Mouse (Mus musculus): ENCODE data around the gene 4930558K02Rik. TPM values are rescaled to one million over a fixed set of nuclear protein-coding genes. Genes with fewer than 3 reads are reported as not detected.
A peak's percentile ranks its signal among the peaks of the same experiment; 100 is the strongest.

Gene 4930558K02Rik
- polyA plus RNA-seq (2011; ENCODE audit: insufficient read length, low read depth, missing spikeins), result not detected in 2 replicates

GRCm38 (mm10) chr1:161979536-161979935, at the start of gene 4930558K02Rik:
Gene 4930558K02Rik, minus strand, starts transcription at chr1:161979636.
- Histone ChIP-seq H3K27ac (ENCODE audit: insufficient read depth, low read length) (peak within 1 kb of the TSS; percentile 95), H3K4me1 (ENCODE audit: control insufficient read depth, insufficient read depth, low read length) (peaks cover 21% of the 10 kb centered on the region), H3K4me3 (ENCODE audit: insufficient read depth, low read length) (no peak within 1 kb of the TSS)
- TF ChIP-seq CTCF (IDR thresholded peaks at IDR 0.05; ENCODE audit: borderline replicate concordance, insufficient read depth, low read length) (no peak), POLR2A (IDR thresholded peaks at IDR 0.05; ENCODE audit: low read depth, low read length) (no peak)

- TF ChIP-seq CTCF (IDR thresholded peaks at IDR 0.05; ENCODE audit: borderline replicate concordance, insufficient read depth, low read length) (no peak), POLR2A (IDR thresholded peaks at IDR 0.05; ENCODE audit: low read depth, low read length) (no peak; the same call in 1 of the 2 replicates)
- Histone ChIP-seq H3K4me1 (ENCODE audit: control insufficient read depth, insufficient read depth, low read length) (peaks cover 13% of the 10 kb centered on the region), H3K4me3 (ENCODE audit: insufficient read depth, low read length) (no peak overlapping the region), H3K27ac (ENCODE audit: insufficient read depth, low read length) (peak overlapping the region; percentile 100)
These were observed 44.3 kb upstream of the 4930558K02Rik start for GRCm38 (mm10) chr1:162023681-162024270.

- TF ChIP-seq POLR2A (IDR thresholded peaks at IDR 0.05; ENCODE audit: low read depth, low read length), result no peak
- no peak for TF ChIP-seq CTCF (IDR thresholded peaks at IDR 0.05; ENCODE audit: borderline replicate concordance, insufficient read depth, low read length)
- no peak overlapping the region for H3K4me3 ChIP-seq (ENCODE audit: insufficient read depth, low read length)
- peak overlapping the region; percentile 100 for H3K27ac ChIP-seq (ENCODE audit: insufficient read depth, low read length)
- peaks cover 29% of the 10 kb centered on the region for H3K4me1 ChIP-seq (ENCODE audit: control insufficient read depth, insufficient read depth, low read length)
These were observed 41.3 kb upstream of the 4930558K02Rik start for GRCm38 (mm10) chr1:162020766-162021165.

GRCm38 (mm10) chr1:162020303-162020731, 40.9 kb upstream of the 4930558K02Rik start:
- Histone ChIP-seq H3K4me1 (ENCODE audit: control insufficient read depth, insufficient read depth, low read length) (peaks cover 32% of the 10 kb centered on the region), H3K4me3 (ENCODE audit: insufficient read depth, low read length) (no peak overlapping the region), H3K27ac (ENCODE audit: insufficient read depth, low read length) (peak overlapping the region; percentile 100)
- TF ChIP-seq POLR2A (IDR thresholded peaks at IDR 0.05; ENCODE audit: low read depth, low read length), result peak; percentile 29; the same call in 1 of the 2 replicates
- TF ChIP-seq CTCF (IDR thresholded peaks at IDR 0.05; ENCODE audit: borderline replicate concordance, insufficient read depth, low read length), result no peak

- H3K4me3 ChIP-seq (ENCODE audit: insufficient read depth, low read length), result no peak overlapping the region
- H3K4me1 ChIP-seq (ENCODE audit: control insufficient read depth, insufficient read depth, low read length), result peaks cover 39% of the 10 kb centered on the region
- peak overlapping the region; percentile 100 for H3K27ac ChIP-seq (ENCODE audit: insufficient read depth, low read length)
- TF ChIP-seq POLR2A (IDR thresholded peaks at IDR 0.05; ENCODE audit: low read depth, low read length), result no peak
These were observed 39.2 kb upstream of the 4930558K02Rik start for GRCm38 (mm10) chr1:162018601-162018977.

- Histone ChIP-seq H3K4me1 (ENCODE audit: control insufficient read depth, insufficient read depth, low read length) (peaks cover 43% of the 10 kb centered on the region), H3K4me3 (ENCODE audit: insufficient read depth, low read length) (no peak overlapping the region), H3K27ac (ENCODE audit: insufficient read depth, low read length) (peak overlapping the region; percentile 100)
- TF ChIP-seq POLR2A (IDR thresholded peaks at IDR 0.05; ENCODE audit: low read depth, low read length), result no peak
- no peak for TF ChIP-seq CTCF (IDR thresholded peaks at IDR 0.05; ENCODE audit: borderline replicate concordance, insufficient read depth, low read length)
These were observed 38.7 kb upstream of the 4930558K02Rik start for GRCm38 (mm10) chr1:162017975-162018600.

- Histone ChIP-seq H3K27ac (ENCODE audit: insufficient read depth, low read length) (peak overlapping the region; percentile 100), H3K4me1 (ENCODE audit: control insufficient read depth, insufficient read depth, low read length) (peaks cover 40% of the 10 kb centered on the region), H3K4me3 (ENCODE audit: insufficient read depth, low read length) (no peak overlapping the region)
- TF ChIP-seq CTCF (IDR thresholded peaks at IDR 0.05; ENCODE audit: borderline replicate concordance, insufficient read depth, low read length), result no peak
- TF ChIP-seq POLR2A (IDR thresholded peaks at IDR 0.05; ENCODE audit: low read depth, low read length), result peak; percentile 27; the same call in 1 of the 2 replicates
These were observed 37.5 kb upstream of the 4930558K02Rik start for GRCm38 (mm10) chr1:162016982-162017381.

- no peak for TF ChIP-seq POLR2A (IDR thresholded peaks at IDR 0.05; ENCODE audit: low read depth, low read length)
- TF ChIP-seq CTCF (IDR thresholded peaks at IDR 0.05; ENCODE audit: borderline replicate concordance, insufficient read depth, low read length), result no peak
- H3K4me3 ChIP-seq (ENCODE audit: insufficient read depth, low read length), result no peak overlapping the region
These were observed 35.9 kb upstream of the 4930558K02Rik start for GRCm38 (mm10) chr1:162015247-162015862.

GRCm38 (mm10) chr1:162013561-162013960, 34.1 kb upstream of the 4930558K02Rik start:
- Histone ChIP-seq H3K27ac (ENCODE audit: insufficient read depth, low read length) (peak overlapping the region; percentile 76), H3K4me3 (ENCODE audit: insufficient read depth, low read length) (no peak overlapping the region), H3K4me1 (ENCODE audit: control insufficient read depth, insufficient read depth, low read length) (peaks cover 37% of the 10 kb centered on the region)
- TF ChIP-seq POLR2A (IDR thresholded peaks at IDR 0.05; ENCODE audit: low read depth, low read length) (no peak), CTCF (IDR thresholded peaks at IDR 0.05; ENCODE audit: borderline replicate concordance, insufficient read depth, low read length) (no peak)

More at GRCm38 (mm10) chr1:162015247-162015862, 35.9 kb upstream of the 4930558K02Rik start:
- Histone ChIP-seq H3K4me1 (ENCODE audit: control insufficient read depth, insufficient read depth, low read length) (peaks cover 36% of the 10 kb centered on the region), H3K27ac (ENCODE audit: insufficient read depth, low read length) (peak overlapping the region; percentile 100)

Data from embryonic fibroblast, embryonic 13.5 days (primary cell).